Comparison of ENCODE assay signal across 8 mouse cellular contexts in the genomic region with DNA sequence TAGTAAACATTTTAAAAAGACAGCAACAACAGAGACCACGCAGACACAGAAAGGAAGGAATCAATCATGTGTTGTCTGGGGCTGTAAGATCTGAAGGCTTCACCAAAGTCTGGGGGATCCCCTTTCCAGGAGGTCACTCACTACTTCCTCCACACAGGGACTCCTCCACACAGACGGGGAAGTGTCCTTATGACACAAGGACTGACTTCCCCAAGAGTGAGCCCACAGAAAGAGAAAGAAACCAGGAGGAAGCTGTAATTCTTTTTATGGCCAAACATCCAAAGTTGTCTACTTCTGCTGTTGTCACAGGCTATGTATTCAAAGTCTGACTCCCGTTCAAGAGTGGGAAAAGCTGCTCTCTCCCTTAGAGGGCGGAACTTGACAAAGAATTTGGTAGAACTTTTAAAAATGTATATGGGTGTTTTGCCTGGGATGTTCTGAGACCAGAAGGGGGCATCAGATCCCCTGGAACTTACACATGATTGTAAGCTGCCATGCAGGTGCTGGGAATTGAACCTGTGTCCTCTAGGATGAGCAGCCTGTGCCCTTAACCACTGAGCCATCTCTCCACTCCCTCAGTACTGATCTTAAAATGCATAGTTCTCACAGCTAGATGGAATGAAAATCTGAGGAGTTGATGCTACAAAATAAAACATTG. TPM values are rescaled to one million over a fixed set of nuclear protein-coding genes. Genes with fewer than 3 reads are reported as not detected.
A peak's percentile ranks its signal among the peaks of the same experiment; 100 is the strongest.
DNase-seq lines count a peak whose midpoint lies in the region; ATAC-seq lines count a peak whose summit lies in the region.
"Had no signal": no experiment of that assay in that cellular context is flagged by ENCODE, and none has a peak within 500 bp of the region (broad histone marks: within the 10 kb centered on the region; RNA-seq: fewer than 3 reads in every experiment).

No protein-coding gene starts in this region.

- ATAC-seq in hematopoietic stem cell, adult 5-6 weeks (replicated peaks in 1 of 2; ENCODE audit: insufficient read depth in 1 of 2, low FRiP score in 2 of 2, low TSS enrichment in 1 of 2, low read depth in 1 of 2, poor library complexity in 2 of 2, severe bottlenecking in 2 of 2) = peak; percentile 91 to 97
- no peak for ATAC-seq in megakaryocyte-erythroid progenitor cell, adult 5-6 weeks (replicated peaks; ENCODE audit: low FRiP score, low TSS enrichment, poor library complexity, severe bottlenecking)

- peak; percentile 67 for DNase-seq in layer of hippocampus, adult 9-11 months
- no peak for DNase-seq in layer of hippocampus, postnatal 36 days
- peak; percentile 13 for DNase-seq in NIH3T3 (ENCODE audit: low read depth)
- peak; percentile 53 to 54 for DNase-seq in monocyte, adult 2 months (ENCODE audit: low read depth in 1 of 2, low spot score in 2 of 2)
- DNase-seq in embryo, embryonic 10 days (ENCODE audit: low spot score) = no peak
- DNase-seq: liver, embryonic 13.5 days had no signal

RNA-seq across cellular contexts. Expression of a gene that starts 16.9 kb away (rescaled TPM):
- 100 to 1,000 TPM; 555 to 604 TPM for total RNA-seq in layer of hippocampus, postnatal 36 days (2021)
- 21.2 and 35.4 TPM in 2 replicates for total RNA-seq in hematopoietic stem cell, adult 5-6 weeks (2017)
- 12.9 and 14.3 TPM in 2 replicates for total RNA-seq in megakaryocyte-erythroid progenitor cell, adult 5-6 weeks (2014; fragmentation: Nextera tagmentation)
- total RNA-seq in megakaryocyte-erythroid progenitor cell, adult 5-6 weeks (2017) = 7.8 and 12.8 TPM in 2 replicates

RNA-seq across cellular contexts. Expression of a gene that starts 39.0 kb away (rescaled TPM):
- 1 to 10 TPM; 4.4 to 5.0 TPM for total RNA-seq in layer of hippocampus, postnatal 36 days (2021)
- total RNA-seq in hematopoietic stem cell, adult 5-6 weeks (2017) = 37.5 and 42.5 TPM in 2 replicates
- total RNA-seq in megakaryocyte-erythroid progenitor cell, adult 5-6 weeks (2014; fragmentation: Nextera tagmentation) = 58.2 and 61.3 TPM in 2 replicates
- total RNA-seq in megakaryocyte-erythroid progenitor cell, adult 5-6 weeks (2017) = 46.7 and 58.8 TPM in 2 replicates

Comparison
In these comparisons a context has a peak if more than half of its experiments do, and no peak if none do; other contexts are left out.
1. DNase-seq: peak in layer of hippocampus, adult 9-11 months (single experiment), NIH3T3 (single experiment) and monocyte, adult 2 months (2 of 2); none in layer of hippocampus, postnatal 36 days (0 of 2) and embryo, embryonic 10 days (single experiment).
2. RNA of a gene that starts 16.9 kb away (total RNA-seq): 555 to 604 TPM in layer of hippocampus, postnatal 36 days; 21.2 to 35.4 TPM in hematopoietic stem cell, adult 5-6 weeks and 7.8 to 14.3 TPM in megakaryocyte-erythroid progenitor cell, adult 5-6 weeks; every median in the first group is over 10 times any median in the second.